ENCODE assay signal across 9 mouse cellular contexts in the genomic region with DNA sequence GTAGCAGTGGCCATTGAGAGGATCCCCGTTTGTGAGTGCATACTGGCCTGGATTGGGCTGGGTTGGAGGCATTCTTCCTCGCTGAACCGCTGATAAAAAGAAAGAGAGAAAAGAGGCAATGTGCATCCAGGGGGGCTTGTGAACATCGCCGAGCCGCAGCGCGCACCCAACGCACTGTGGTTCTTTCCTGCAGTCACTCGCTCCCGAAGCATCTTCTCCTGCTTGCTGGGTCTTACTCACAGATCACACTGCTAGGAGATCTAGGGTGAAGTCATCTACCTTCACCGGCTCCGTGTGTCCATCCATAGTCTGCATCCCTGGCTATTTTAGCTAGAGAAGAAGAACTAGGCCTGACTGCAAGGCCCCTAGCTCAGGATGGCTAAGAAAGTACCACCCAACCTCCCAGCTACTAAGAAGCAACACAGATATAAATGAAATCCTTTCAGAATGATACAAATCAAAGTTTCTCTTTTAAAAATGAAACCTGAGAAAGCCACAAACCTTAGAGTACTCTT. TPM values are rescaled to one million over a fixed set of nuclear protein-coding genes. Genes with fewer than 3 reads are reported as not detected.
DNase-seq lines count a peak whose midpoint lies in the region; ATAC-seq lines count a peak whose summit lies in the region.
"Had no signal": no experiment of that assay in that cellular context is flagged by ENCODE, and none has a peak within 500 bp of the region (broad histone marks: within the 10 kb centered on the region; RNA-seq: fewer than 3 reads in every experiment).

No protein-coding gene starts in this region.

- intact Hi-C loops in heart, postnatal 14 days (cut with DNase I) = no loop called here

- peaks cover 25% of the 10 kb centered on the region for H3K4me1 ChIP-seq in limb, embryonic 12.5 days (replicated peaks)

- peak overlapping the region; percentile 42 for H3K4me3 ChIP-seq in limb, embryonic 12.5 days (replicated peaks)

- WGBS in limb, embryonic 12.5 days = 3% methylated on average over 13 of the region's 13 CpGs

- H3K27ac ChIP-seq in limb, embryonic 12.5 days = no peak overlapping the region
- H3K27ac ChIP-seq: liver, embryonic 14.5 days had no signal

- H3K4me2 ChIP-seq in limb, embryonic 12.5 days = peak overlapping the region; percentile 67

- H3K9me3 ChIP-seq in limb, embryonic 12.5 days = no peaks in the 10 kb centered on the region

- DNase-seq in heart, adult 11 months = peak; percentile 89
- no peak for DNase-seq in heart, postnatal 14 days
- DNase-seq in right cerebral cortex, postnatal 10 days (ENCODE audit: low spot score in 2 of 2) = peak; percentile 50 to 52
- DNase-seq in right cerebral cortex, adult 18-20 months = no peak
- DNase-seq in spleen, adult 12 weeks (ENCODE audit: low spot score) = no peak
- DNase-seq in ovary, postnatal 36 days (ENCODE audit: low spot score) = no peak

- no peaks in the 10 kb centered on the region for H3K36me3 ChIP-seq in limb, embryonic 12.5 days

- peak overlapping the region; percentile 57; the same call in 1 of the 2 replicates for H3K9ac ChIP-seq in limb, embryonic 12.5 days (replicated peaks)
- H3K9ac ChIP-seq: liver, embryonic 14.5 days had no signal

- no peak for ATAC-seq in limb, embryonic 12.5 days (ENCODE audit: insufficient number of reproducible peaks, insufficient read depth, low FRiP score, low TSS enrichment, low read depth)
- no peak for ATAC-seq in erythroblast, adult 5-6 weeks (replicated peaks; ENCODE audit: low FRiP score, poor library complexity, severe bottlenecking)

- H3K27me3 ChIP-seq in limb, embryonic 12.5 days = peaks cover 78% of the 10 kb centered on the region

RNA-seq across cellular contexts. Expression of a gene that starts 3.9 kb away (rescaled TPM):
- 1 to 10 TPM; 3.8 to 4.9 TPM for total RNA-seq in heart, postnatal 14 days (2021)
- polyA plus RNA-seq in limb, embryonic 12.5 days (2016; fragmentation: Nextera tagmentation; extraction: Ambion mirVana) = 5.7 and 6.6 TPM in 2 replicates
- not detected in 2 replicates for total RNA-seq in erythroblast, adult 5-6 weeks (2015; ENCODE audit: low replicate concordance)
- not detected in 2 replicates for total RNA-seq in erythroblast, adult 5-6 weeks (2017; ENCODE audit: low replicate concordance)

Comparison
In these comparisons a context has a peak if more than half of its experiments do, and no peak if none do; other contexts are left out.
1. DNase-seq: peak in heart, adult 11 months (single experiment) and right cerebral cortex, postnatal 10 days (2 of 2); none in heart, postnatal 14 days (0 of 2), right cerebral cortex, adult 18-20 months (single experiment), spleen, adult 12 weeks (single experiment) and ovary, postnatal 36 days (single experiment).
2. RNA of a gene that starts 3.9 kb away (total RNA-seq): 3.8 to 4.9 TPM in heart, postnatal 14 days; not detected in erythroblast, adult 5-6 weeks; every median in the first group is over 4 times any median in the second.